Mouse (Mus musculus): ENCODE results near the gene Gm10644. TPM values are rescaled to one million over a fixed set of nuclear protein-coding genes. Genes with fewer than 3 reads are reported as not detected.

Gene Gm10644
- polyA plus RNA-seq, 1 experiment from 2014 or later, result 1.1 TPM

GRCm38 (mm10) chr8:83945540-83945939, 9.5 kb downstream of the Gm10644 start:
- Histone ChIP-seq H3K4me1 (replicated peaks) (no peaks in the 10 kb centered on the region), H3K27me3 (ENCODE audit: insufficient read depth, poor library complexity, severe bottlenecking) (no peaks in the 10 kb centered on the region), H3K36me3 (no peaks in the 10 kb centered on the region), H3K4me3 (no peak overlapping the region), H3K27ac (no peak overlapping the region), H3K9me3 (no peaks in the 10 kb centered on the region)
- WGBS, result 70% methylated on average over 3 of the region's 3 CpGs
- DNase-seq (ENCODE audit: low spot score), result no peak

- H3K9me3 ChIP-seq, result no peaks in the 10 kb centered on the region
- H3K27me3 ChIP-seq (ENCODE audit: insufficient read depth, poor library complexity, severe bottlenecking), result no peaks in the 10 kb centered on the region
- no peak overlapping the region for H3K27ac ChIP-seq
- WGBS, result 89% methylated on average over 1 of the region's 1 CpGs
- H3K36me3 ChIP-seq, result peaks cover 26% of the 10 kb centered on the region
- DNase-seq (ENCODE audit: low spot score), result no peak
- H3K4me1 ChIP-seq (replicated peaks), result no peaks in the 10 kb centered on the region
- no peak overlapping the region for H3K4me3 ChIP-seq
These were observed 12.6 kb downstream of the Gm10644 start for GRCm38 (mm10) chr8:83942446-83942845.

- Histone ChIP-seq H3K27me3 (ENCODE audit: insufficient read depth, poor library complexity, severe bottlenecking) (no peaks in the 10 kb centered on the region), H3K27ac (no peak overlapping the region)
- 74% methylated on average over 6 of the region's 6 CpGs for WGBS
These were observed 13.8 kb downstream of the Gm10644 start for GRCm38 (mm10) chr8:83941066-83941677.

GRCm38 (mm10) chr8:83938330-83938729, 16.7 kb downstream of the Gm10644 start:
- DNase-seq (ENCODE audit: low spot score), result no peak
- no peaks in the 10 kb centered on the region for H3K4me1 ChIP-seq (replicated peaks)
- H3K36me3 ChIP-seq, result peaks cover 67% of the 10 kb centered on the region
- no peak overlapping the region for H3K27ac ChIP-seq
- no peaks in the 10 kb centered on the region for H3K27me3 ChIP-seq (ENCODE audit: insufficient read depth, poor library complexity, severe bottlenecking)
- H3K9me3 ChIP-seq, result no peaks in the 10 kb centered on the region
- 95% methylated on average over 15 of the region's 15 CpGs for WGBS
- no peak overlapping the region for H3K4me3 ChIP-seq

More at GRCm38 (mm10) chr8:83941066-83941677, 13.8 kb downstream of the Gm10644 start:
- Histone ChIP-seq H3K4me3 (no peak overlapping the region), H3K9me3 (no peaks in the 10 kb centered on the region), H3K36me3 (peaks cover 39% of the 10 kb centered on the region), H3K4me1 (replicated peaks) (no peaks in the 10 kb centered on the region)
- no peak for DNase-seq (ENCODE audit: low spot score)

GRCm38 (mm10) chr8:83937645-83938044, 17.4 kb downstream of the Gm10644 start:
- H3K4me1 ChIP-seq (replicated peaks), result no peaks in the 10 kb centered on the region
- WGBS, result 97% methylated on average over 7 of the region's 7 CpGs
- no peak overlapping the region for H3K27ac ChIP-seq
- no peaks in the 10 kb centered on the region for H3K27me3 ChIP-seq (ENCODE audit: insufficient read depth, poor library complexity, severe bottlenecking)
- peaks cover 74% of the 10 kb centered on the region for H3K36me3 ChIP-seq
- no peak for DNase-seq (ENCODE audit: low spot score)
- no peaks in the 10 kb centered on the region for H3K9me3 ChIP-seq
- H3K4me3 ChIP-seq, result no peak overlapping the region

GRCm38 (mm10) chr8:83935435-83935834, 19.6 kb downstream of the Gm10644 start:
- H3K36me3 ChIP-seq, result peaks cover 96% of the 10 kb centered on the region
- H3K27ac ChIP-seq, result no peak overlapping the region
- no peak overlapping the region for H3K4me3 ChIP-seq
- DNase-seq (ENCODE audit: low spot score), result no peak
- H3K27me3 ChIP-seq (ENCODE audit: insufficient read depth, poor library complexity, severe bottlenecking), result no peaks in the 10 kb centered on the region
- 92% methylated on average over 8 of the region's 8 CpGs for WGBS
- no peaks in the 10 kb centered on the region for H3K9me3 ChIP-seq
- no peaks in the 10 kb centered on the region for H3K4me1 ChIP-seq (replicated peaks)

- no peak for DNase-seq (ENCODE audit: low spot score)
- no peaks in the 10 kb centered on the region for H3K27me3 ChIP-seq (ENCODE audit: insufficient read depth, poor library complexity, severe bottlenecking)
- H3K36me3 ChIP-seq, result peaks cover 98% of the 10 kb centered on the region
- no peak overlapping the region for H3K4me3 ChIP-seq
- no peaks in the 10 kb centered on the region for H3K4me1 ChIP-seq (replicated peaks)
- no peaks in the 10 kb centered on the region for H3K9me3 ChIP-seq
- 89% methylated on average over 2 of the region's 2 CpGs for WGBS
- H3K27ac ChIP-seq, result no peak overlapping the region
These were observed 20.0 kb downstream of the Gm10644 start for GRCm38 (mm10) chr8:83934994-83935393.

- no peak for DNase-seq (ENCODE audit: low spot score)
- Histone ChIP-seq H3K4me1 (replicated peaks) (no peaks in the 10 kb centered on the region), H3K27me3 (ENCODE audit: insufficient read depth, poor library complexity, severe bottlenecking) (no peaks in the 10 kb centered on the region), H3K9me3 (no peaks in the 10 kb centered on the region), H3K4me3 (no peak overlapping the region), H3K36me3 (peaks cover 100% of the 10 kb centered on the region), H3K27ac (no peak overlapping the region)
- WGBS, result 89% methylated on average over 5 of the region's 5 CpGs
These were observed 20.8 kb downstream of the Gm10644 start for GRCm38 (mm10) chr8:83934222-83934621.

- WGBS, result 74% methylated on average over 7 of the region's 7 CpGs
- Histone ChIP-seq H3K27ac (no peak overlapping the region), H3K4me3 (no peak overlapping the region), H3K27me3 (ENCODE audit: insufficient read depth, poor library complexity, severe bottlenecking) (no peaks in the 10 kb centered on the region), H3K4me1 (replicated peaks) (peaks cover 3% of the 10 kb centered on the region; the same call in 1 of the 2 replicates), H3K36me3 (peaks cover 93% of the 10 kb centered on the region), H3K9me3 (no peaks in the 10 kb centered on the region)
- DNase-seq (ENCODE audit: low spot score), result no peak
These were observed 28.7 kb downstream of the Gm10644 start for GRCm38 (mm10) chr8:83926266-83926665.

- WGBS, result 87% methylated on average over 5 of the region's 5 CpGs
These were observed 30.4 kb downstream of the Gm10644 start for GRCm38 (mm10) chr8:83924585-83924984.

GRCm38 (mm10) chr8:83922727-83923126, 32.3 kb downstream of the Gm10644 start:
- Histone ChIP-seq H3K9me3 (no peaks in the 10 kb centered on the region), H3K27ac (no peak overlapping the region), H3K36me3 (peaks cover 85% of the 10 kb centered on the region), H3K4me3 (no peak overlapping the region), H3K4me1 (replicated peaks) (peaks cover 3% of the 10 kb centered on the region; the same call in 1 of the 2 replicates), H3K27me3 (ENCODE audit: insufficient read depth, poor library complexity, severe bottlenecking) (no peaks in the 10 kb centered on the region)
- DNase-seq (ENCODE audit: low spot score), result no peak
- 92% methylated on average over 8 of the region's 8 CpGs for WGBS

More at GRCm38 (mm10) chr8:83924585-83924984, 30.4 kb downstream of the Gm10644 start:
- H3K27ac ChIP-seq, result no peak overlapping the region
- no peak overlapping the region for H3K4me3 ChIP-seq
- H3K4me1 ChIP-seq (replicated peaks), result peaks cover 3% of the 10 kb centered on the region; the same call in 1 of the 2 replicates
- H3K27me3 ChIP-seq (ENCODE audit: insufficient read depth, poor library complexity, severe bottlenecking), result no peaks in the 10 kb centered on the region
- no peaks in the 10 kb centered on the region for H3K9me3 ChIP-seq
- DNase-seq (ENCODE audit: low spot score), result no peak
- peaks cover 92% of the 10 kb centered on the region for H3K36me3 ChIP-seq

GRCm38 (mm10) chr8:83921558-83921957, 33.4 kb downstream of the Gm10644 start:
- no peak overlapping the region for H3K4me3 ChIP-seq
- H3K27ac ChIP-seq, result no peak overlapping the region
- no peaks in the 10 kb centered on the region for H3K27me3 ChIP-seq (ENCODE audit: insufficient read depth, poor library complexity, severe bottlenecking)
- WGBS, result 82% methylated on average over 3 of the region's 3 CpGs
- no peaks in the 10 kb centered on the region; the same call in 1 of the 2 replicates for H3K4me1 ChIP-seq (replicated peaks)
- peak; percentile 81 for DNase-seq (ENCODE audit: low spot score)
- H3K36me3 ChIP-seq, result peaks cover 74% of the 10 kb centered on the region
- no peaks in the 10 kb centered on the region for H3K9me3 ChIP-seq

GRCm38 (mm10) chr8:83917566-83917965, 37.4 kb downstream of the Gm10644 start:
- no peak overlapping the region for H3K27ac ChIP-seq
- no peak for DNase-seq (ENCODE audit: low spot score)
- peaks cover 16% of the 10 kb centered on the region for H3K4me1 ChIP-seq (replicated peaks)
- no peaks in the 10 kb centered on the region for H3K27me3 ChIP-seq (ENCODE audit: insufficient read depth, poor library complexity, severe bottlenecking)
- no peaks in the 10 kb centered on the region for H3K9me3 ChIP-seq
- no peak overlapping the region for H3K4me3 ChIP-seq
- 84% methylated on average over 6 of the region's 6 CpGs for WGBS
- peaks cover 40% of the 10 kb centered on the region for H3K36me3 ChIP-seq

All from hindbrain, embryonic 10.5 days (tissue).